7 mouse cellular contexts compared by ENCODE assay signal in genomic region chr6:18848702-18849061, GRCm38 (mm10). TPM values are rescaled to one million over a fixed set of nuclear protein-coding genes. Genes with fewer than 3 reads are reported as not detected.
A peak's percentile ranks its signal among the peaks of the same experiment; 100 is the strongest.
DNase-seq lines count a peak whose midpoint lies in the region; ATAC-seq and TF ChIP-seq lines count a peak whose summit lies in the region.

No protein-coding gene starts in this region.

- peak overlapping the region; percentile 97 for H3K9ac ChIP-seq in lung, postnatal 0 days (replicated peaks; ENCODE audit: low read depth)
- H3K9ac ChIP-seq in limb, embryonic 13.5 days, result peak overlapping the region; percentile 95
- peak overlapping the region; percentile 88 for H3K9ac ChIP-seq in stomach, embryonic 15.5 days

- H3K4me2 ChIP-seq in lung, postnatal 0 days (replicated peaks; ENCODE audit: low read depth, low read length), result peak overlapping the region; percentile 72
- H3K4me2 ChIP-seq in limb, embryonic 13.5 days (replicated peaks), result peak overlapping the region; percentile 66
- H3K4me2 ChIP-seq in stomach, embryonic 15.5 days, result peak overlapping the region; percentile 57

- no peaks in the 10 kb centered on the region for H3K4me1 ChIP-seq in lung, postnatal 0 days (ENCODE audit: insufficient read depth, low read depth, low read length)
- peaks cover 12% of the 10 kb centered on the region for H3K4me1 ChIP-seq in erythroblast, embryonic 14.5 days (ENCODE audit: control insufficient read depth)
- peaks cover 17% of the 10 kb centered on the region for H3K4me1 ChIP-seq in limb, embryonic 13.5 days
- H3K4me1 ChIP-seq in stomach, embryonic 15.5 days, result no peaks in the 10 kb centered on the region

- under 1% methylated on average over 22 of the region's 28 CpGs for WGBS in lung, postnatal 0 days
- WGBS in limb, embryonic 13.5 days, result under 1% methylated on average over 28 of the region's 28 CpGs
- WGBS in stomach, embryonic 15.5 days, result under 1% methylated on average over 28 of the region's 28 CpGs

- no peak for TF ChIP-seq CTCF in lung, postnatal 0 days (IDR thresholded peaks at IDR 0.05)

- no peak for DNase-seq in lung, postnatal 0 days (ENCODE audit: low spot score)
- no peak for DNase-seq in lung, postnatal 10 days
- DNase-seq in urinary bladder, postnatal 25 days (ENCODE audit: low spot score), result no peak
- DNase-seq in right cerebral cortex, adult 2 months (ENCODE audit: low spot score in 2 of 2), result no peak

- no peak for TF ChIP-seq EP300 in lung, postnatal 0 days (IDR thresholded peaks at IDR 0.05)

- peaks cover 8% of the 10 kb centered on the region; the same call in 1 of the 2 replicates for H3K36me3 ChIP-seq in lung, postnatal 0 days (ENCODE audit: insufficient read depth, low read length)
- peaks cover 33% of the 10 kb centered on the region for H3K36me3 ChIP-seq in erythroblast, embryonic 14.5 days (ENCODE audit: control insufficient read depth)
- H3K36me3 ChIP-seq in limb, embryonic 13.5 days, result peaks cover 26% of the 10 kb centered on the region
- H3K36me3 ChIP-seq in stomach, embryonic 15.5 days, result peaks cover 6% of the 10 kb centered on the region

- H3K4me3 ChIP-seq in lung, postnatal 0 days (ENCODE audit: low read depth, low read length), result peak overlapping the region; percentile 88
- peak overlapping the region; percentile 77 for H3K4me3 ChIP-seq in erythroblast, embryonic 14.5 days (replicated peaks)
- peak overlapping the region; percentile 81 for H3K4me3 ChIP-seq in limb, embryonic 13.5 days
- H3K4me3 ChIP-seq in stomach, embryonic 15.5 days (replicated peaks), result peak overlapping the region; percentile 76

- no peaks in the 10 kb centered on the region for H3K27me3 ChIP-seq in lung, postnatal 0 days (replicated peaks; ENCODE audit: insufficient read depth, low read length)
- no peaks in the 10 kb centered on the region for H3K27me3 ChIP-seq in erythroblast, embryonic 14.5 days (ENCODE audit: control insufficient read depth)
- no peaks in the 10 kb centered on the region for H3K27me3 ChIP-seq in limb, embryonic 13.5 days
- H3K27me3 ChIP-seq in stomach, embryonic 15.5 days (replicated peaks), result no peaks in the 10 kb centered on the region

- ATAC-seq in lung, postnatal 0 days, result no peak
- ATAC-seq in limb, embryonic 13.5 days (ENCODE audit: low FRiP score, low read depth), result peak; percentile 83
- no peak for ATAC-seq in stomach, embryonic 15.5 days (ENCODE audit: insufficient read depth, low FRiP score, low read depth)

- H3K27ac ChIP-seq in lung, postnatal 0 days (ENCODE audit: low read length), result peak overlapping the region; percentile 95
- H3K27ac ChIP-seq in limb, embryonic 13.5 days, result peak overlapping the region; percentile 94
- H3K27ac ChIP-seq in stomach, embryonic 15.5 days, result peak overlapping the region; percentile 94

- H3K9me3 ChIP-seq in lung, postnatal 0 days (ENCODE audit: low read length), result no peaks in the 10 kb centered on the region
- no peaks in the 10 kb centered on the region for H3K9me3 ChIP-seq in erythroblast, embryonic 14.5 days (ENCODE audit: control insufficient read depth, low read length)
- H3K9me3 ChIP-seq in limb, embryonic 13.5 days, result no peaks in the 10 kb centered on the region
- H3K9me3 ChIP-seq in stomach, embryonic 15.5 days, result no peaks in the 10 kb centered on the region

RNA-seq across cellular contexts. Expression of gene Lsm8, which starts 0.3 kb away (rescaled TPM):
- 108 TPM in 2 replicates for polyA plus RNA-seq in lung, postnatal 0 days (2015; fragmentation: Nextera tagmentation; extraction: Ambion mirVana)
- polyA plus RNA-seq in erythroblast, embryonic 14.5 days (2012), result 0.62 and 1.9 TPM in 2 replicates
- polyA plus RNA-seq in limb, embryonic 13.5 days (2015; fragmentation: Nextera tagmentation; extraction: Ambion mirVana), result 193 and 213 TPM in 2 replicates
- 176 and 189 TPM in 2 replicates for polyA plus RNA-seq in stomach, embryonic 15.5 days (2015; fragmentation: Nextera tagmentation; extraction: Ambion mirVana)

RNA-seq across cellular contexts. Expression of gene Ankrd7, which starts 17.4 kb away (rescaled TPM):
- 0.12 TPM in 1 of 2 replicates, not detected in the other for polyA plus RNA-seq in lung, postnatal 0 days (2015; fragmentation: Nextera tagmentation; extraction: Ambion mirVana)
- polyA plus RNA-seq in erythroblast, embryonic 14.5 days (2012), result 0.04 TPM in 1 of 2 replicates, not detected in the other
- polyA plus RNA-seq in limb, embryonic 13.5 days (2015; fragmentation: Nextera tagmentation; extraction: Ambion mirVana), result 0.17 and 0.41 TPM in 2 replicates
- 0.26 TPM in 2 replicates for polyA plus RNA-seq in stomach, embryonic 15.5 days (2015; fragmentation: Nextera tagmentation; extraction: Ambion mirVana)

Comparison
In these comparisons a context has a peak if more than half of its experiments do, and no peak if none do; other contexts are left out.
1. RNA of gene Lsm8, which starts 0.3 kb away (polyA plus RNA-seq): 193 to 213 TPM in limb, embryonic 13.5 days, 176 to 189 TPM in stomach, embryonic 15.5 days and 108 TPM in lung, postnatal 0 days; 0.62 to 1.9 TPM in erythroblast, embryonic 14.5 days; every median in the first group is over 10 times any median in the second.
2. Peak in every context shown above with its lines, with median percentiles within 50 percentile points of each other: H3K27ac ChIP-seq, H3K4me2 ChIP-seq, H3K4me3 ChIP-seq and H3K9ac ChIP-seq.